Mouse (Mus musculus) urinary bladder, adult 18-20 months (tissue): ENCODE results near the gene Il13ra2.
A peak's percentile ranks its signal among the peaks of the same experiment; 100 is the strongest.
"Not testable (repeated sequence)": the region's sequence is repeated elsewhere in the genome, so short reads cannot be mapped to it uniquely, and the experiment has no call there.

Experiments used
- DNase-seq, 2 experiments: peaks; one replicate each; pipeline ENCODE4 v3.0.0; 2022; ENCODE audit warnings: low spot score in 2 of 2, mixed read lengths in 2 of 2

Il13ra2 gene

DNA sequence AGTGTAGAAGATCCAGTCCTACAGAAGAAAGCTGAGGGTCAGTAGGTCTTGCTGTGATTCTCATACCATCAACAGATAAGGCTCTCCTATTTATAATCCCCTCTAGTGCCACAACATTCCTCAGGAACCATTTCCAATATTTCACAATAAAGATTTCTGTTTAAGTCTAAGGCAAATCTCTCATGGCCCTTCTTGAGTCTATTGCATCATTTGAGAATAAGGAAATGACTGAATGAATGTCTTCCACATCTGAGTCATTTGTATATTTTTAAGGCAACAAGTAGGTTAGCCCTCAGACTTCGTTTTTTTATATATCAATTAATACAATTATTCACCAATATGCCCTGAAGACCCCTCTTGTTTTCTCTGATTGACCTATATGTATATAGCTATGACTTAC is at the start of gene Il13ra2:
TSS of gene Il13ra2 (minus strand) at position 64 of the 400 bp plus-strand sequence.
- no peak for DNase-seq

DNA sequence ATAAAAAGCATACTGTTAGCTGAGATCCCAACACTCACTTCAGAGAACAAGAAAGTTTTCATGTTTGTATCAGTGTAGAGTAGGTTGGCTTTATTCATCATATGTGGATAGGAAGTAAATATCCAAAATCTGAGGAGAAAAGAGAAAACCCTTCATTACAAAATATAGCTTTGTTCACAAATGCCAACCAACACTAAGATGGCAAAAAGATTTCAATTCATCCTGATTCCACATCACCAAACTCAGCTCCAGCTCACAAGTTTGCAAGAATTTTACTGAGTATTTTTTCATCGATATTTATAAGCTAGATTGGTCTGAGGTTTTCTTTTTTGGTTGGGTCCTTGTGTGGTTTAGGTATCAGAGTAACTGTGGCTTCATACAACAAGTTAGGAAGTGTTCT is 24.6 kb upstream of the Il13ra2 start, which contains the start of gene Vmn1r239-ps:
TSS of gene Vmn1r239-ps (minus strand) at position 101 of the 400 bp plus-strand sequence.
- not testable (repeated sequence) for DNase-seq

DNA sequence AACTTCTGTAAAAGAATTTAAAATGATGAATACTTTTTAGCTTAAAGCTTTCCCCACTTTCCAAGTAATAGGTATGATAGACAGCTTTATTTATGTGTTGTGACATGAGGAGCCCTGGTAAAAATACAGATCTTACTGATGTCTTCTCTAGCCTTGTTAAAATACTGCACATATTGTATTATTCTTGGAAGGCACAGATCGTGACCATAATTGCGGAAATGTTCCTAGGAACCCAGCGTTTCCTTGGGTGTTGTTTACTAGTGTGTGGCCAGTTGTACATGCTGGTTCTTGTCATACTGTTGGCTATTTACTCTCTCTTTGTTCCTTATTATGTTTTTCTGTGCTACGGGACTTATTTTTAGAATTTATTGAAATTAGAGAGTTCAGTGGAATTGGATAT is 14.4 kb upstream of the Il13ra2 start:
- no peak for DNase-seq

DNA sequence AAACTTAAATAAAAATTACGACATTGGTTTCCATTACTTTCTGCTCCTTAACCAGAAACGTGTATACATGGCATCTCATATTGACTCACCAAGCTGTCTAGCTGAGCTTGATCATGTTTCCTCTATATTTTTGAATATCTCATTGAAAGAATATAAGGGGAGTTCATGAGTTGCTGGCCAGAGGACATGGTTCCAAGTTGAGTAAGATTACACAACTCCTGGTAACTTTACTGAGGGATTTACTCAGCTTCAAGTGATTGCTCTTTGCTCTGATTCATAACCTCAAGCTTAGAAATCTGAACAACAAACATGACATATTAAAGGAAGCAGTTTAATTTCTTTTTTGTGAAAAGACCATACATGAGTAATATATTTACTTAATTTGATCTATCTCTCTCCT is 6.4 kb upstream of the Il13ra2 start:
- DNase-seq, result no peak

DNA sequence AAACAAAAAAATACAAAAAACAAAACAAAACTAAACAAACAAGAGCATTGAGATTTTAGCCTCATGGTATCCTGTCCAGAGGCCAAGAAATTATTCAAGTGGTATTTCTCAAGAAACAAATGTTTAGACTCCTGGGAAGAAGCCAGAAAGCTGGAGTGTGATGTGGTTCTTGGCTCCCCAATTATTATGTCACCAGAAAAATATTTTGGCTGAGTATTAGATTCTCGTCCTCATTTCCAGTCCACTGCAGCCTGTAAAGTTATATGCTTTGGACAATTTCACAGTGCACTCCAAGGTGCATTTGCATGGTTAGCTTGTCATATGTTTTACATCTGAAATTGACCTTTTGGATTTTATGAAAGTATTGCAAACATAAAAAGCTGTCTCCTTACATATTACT is 761 bp upstream of the Il13ra2 start:
- peak in 1 of 2 experiments; percentile 1 for DNase-seq

DNA sequence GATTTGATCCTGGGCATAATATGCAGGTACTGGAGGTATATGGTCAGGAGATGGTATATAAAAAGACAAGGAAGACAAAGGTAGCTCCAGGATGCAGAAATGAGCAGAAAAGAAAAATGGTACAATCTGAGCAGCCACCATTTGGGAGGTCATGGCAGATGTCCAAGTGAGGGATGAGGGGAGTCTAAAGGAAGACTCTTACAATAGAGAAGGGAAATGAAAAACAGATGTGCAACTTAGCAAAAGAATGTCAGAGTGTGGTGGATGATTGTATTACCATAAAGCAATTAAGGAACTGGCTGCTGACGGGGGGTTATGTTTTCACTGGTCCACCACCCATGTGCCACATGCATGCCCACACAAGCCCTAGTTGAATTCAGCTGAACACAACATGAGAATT is 35.5 kb downstream of the Il13ra2 start:
- no peak for DNase-seq

DNA sequence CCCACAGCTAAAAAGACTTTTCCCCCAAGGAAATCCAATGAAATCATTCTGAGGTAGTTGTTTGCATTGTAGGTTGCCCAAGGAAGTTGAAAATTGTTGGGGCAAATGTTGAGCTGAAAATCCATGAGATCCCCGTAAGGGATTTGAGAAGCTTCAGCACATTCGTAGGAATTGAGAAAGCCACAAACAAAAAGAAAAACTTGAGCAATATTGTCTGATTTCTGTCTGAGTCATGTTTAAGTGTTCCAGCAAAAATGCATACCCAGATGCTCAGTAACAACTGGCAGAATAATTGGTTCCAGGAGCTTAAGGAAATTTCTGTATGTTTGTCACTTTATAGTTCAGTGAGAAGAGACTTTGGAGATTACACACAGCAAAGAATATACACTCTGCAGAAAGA is 79.8 kb downstream of the Il13ra2 start:
- no peak for DNase-seq
